Mouse (Mus musculus): ENCODE results near the gene Mrps34.

Gene Mrps34

GRCm38 (mm10) chr17:24894995-24895547 is at the start of gene Mrps34, which contains the start of gene Eme2:
Mrps34 (plus strand) TSS chr17:24895116.
Eme2 (minus strand) TSS chr17:24895087.
- peak; percentile 87 to 88 for DNase-seq

- DNase-seq, result no peak
These were observed 47.5 kb upstream of the Mrps34 start for GRCm38 (mm10) chr17:24847386-24847785.

DNA sequence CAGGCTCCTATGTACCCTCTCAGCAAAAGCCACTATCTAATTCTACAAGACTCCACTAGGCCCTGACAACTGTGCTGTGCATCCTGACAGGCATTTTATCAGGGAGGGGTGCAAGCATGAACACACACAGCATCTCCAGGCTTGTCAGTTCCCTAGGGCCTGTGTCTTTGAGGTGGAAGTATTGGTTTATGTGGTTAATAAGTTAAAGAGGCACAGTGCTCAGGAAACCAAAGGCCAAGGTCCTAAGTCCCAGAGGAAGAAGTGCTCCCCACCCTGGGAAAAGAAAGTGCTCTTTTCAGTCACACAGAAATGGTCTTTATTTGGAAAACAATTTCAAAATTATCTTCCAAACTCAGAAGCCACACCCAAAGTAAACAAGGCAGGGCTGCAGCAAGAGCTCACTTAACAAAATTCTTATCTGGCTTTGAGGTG is 46.3 kb upstream of the Mrps34 start:
- no peak for DNase-seq

DNA sequence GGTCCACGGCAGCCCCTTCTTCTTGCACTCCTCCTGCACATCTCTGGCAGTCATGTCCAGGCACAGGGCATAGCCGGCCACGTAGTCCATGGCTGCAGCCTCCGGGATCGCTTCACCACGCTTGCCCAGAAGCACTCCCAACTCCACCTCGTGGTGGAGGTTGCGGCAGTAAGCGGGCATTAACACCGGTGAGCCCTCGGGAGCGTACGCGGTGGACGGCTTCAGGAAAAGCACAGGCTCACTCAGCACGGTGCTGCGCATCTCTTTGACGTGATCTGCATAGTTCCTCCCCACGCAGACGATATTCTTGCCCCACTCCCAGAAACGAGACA is 45.2 kb upstream of the Mrps34 start:
- no peak for DNase-seq

- peak; percentile 95 to 96 for DNase-seq
These were observed 44.7 kb upstream of the Mrps34 start, which contains the start of gene Fahd1 for GRCm38 (mm10) chr17:24850065-24850772. Fahd1 (minus strand) TSS chr17:24850364.

DNA sequence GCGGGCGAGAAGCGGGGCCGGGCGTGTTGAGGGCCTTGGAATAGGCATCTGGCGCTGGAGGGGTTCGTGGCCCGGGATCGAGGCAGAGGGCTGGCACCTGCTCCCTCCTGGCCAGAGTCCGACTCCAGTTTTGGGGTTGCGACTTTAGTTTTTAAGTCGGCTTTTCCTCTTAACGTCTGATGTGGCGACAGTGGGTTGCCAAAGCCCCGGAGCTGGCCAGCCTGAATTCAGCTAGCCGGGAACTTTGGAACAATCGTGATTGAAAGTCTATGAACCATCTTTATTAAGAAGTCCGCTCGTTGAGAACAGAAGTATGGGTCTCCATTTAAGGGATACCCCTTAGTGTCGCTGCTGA is 44.2 kb upstream of the Mrps34 start:
- no peak for DNase-seq

DNA sequence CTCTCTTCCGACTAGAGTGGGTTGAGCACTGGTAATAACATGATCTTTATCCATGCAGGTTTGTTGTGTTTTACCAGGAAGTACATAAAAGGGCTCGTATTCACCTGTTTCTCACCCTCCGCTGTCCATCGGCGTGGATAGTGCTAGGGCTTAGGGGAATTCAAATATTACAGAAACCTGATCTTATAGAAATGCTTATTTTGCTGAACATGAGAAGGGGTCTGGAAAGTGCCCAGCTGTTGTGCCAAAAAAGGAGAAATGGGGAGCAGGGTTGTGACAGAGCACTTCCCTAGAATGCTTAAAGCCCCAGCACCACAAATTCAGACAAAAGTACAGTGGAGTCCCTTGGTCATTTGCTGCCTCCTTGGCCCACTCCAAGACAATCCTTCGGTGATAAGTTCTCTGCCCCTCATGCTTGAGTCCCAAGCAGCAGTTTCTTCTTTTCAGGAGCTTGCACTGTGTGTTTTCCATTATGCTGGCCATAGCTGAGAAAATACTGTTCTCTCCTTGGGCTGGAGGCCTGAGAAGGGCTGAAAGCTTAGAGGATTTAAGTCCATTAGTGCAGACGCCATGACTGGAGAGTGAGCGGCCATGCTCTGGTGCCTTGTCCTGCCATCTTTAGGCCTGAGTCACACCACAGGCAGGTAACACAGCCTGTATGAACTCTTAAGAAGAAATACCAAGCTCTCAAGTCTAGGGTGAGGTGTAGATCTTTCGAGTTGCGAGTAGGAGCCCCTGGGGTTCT is 43.4 kb upstream of the Mrps34 start:
- DNase-seq, result peak in 1 of 2 experiments; percentile 8

DNA sequence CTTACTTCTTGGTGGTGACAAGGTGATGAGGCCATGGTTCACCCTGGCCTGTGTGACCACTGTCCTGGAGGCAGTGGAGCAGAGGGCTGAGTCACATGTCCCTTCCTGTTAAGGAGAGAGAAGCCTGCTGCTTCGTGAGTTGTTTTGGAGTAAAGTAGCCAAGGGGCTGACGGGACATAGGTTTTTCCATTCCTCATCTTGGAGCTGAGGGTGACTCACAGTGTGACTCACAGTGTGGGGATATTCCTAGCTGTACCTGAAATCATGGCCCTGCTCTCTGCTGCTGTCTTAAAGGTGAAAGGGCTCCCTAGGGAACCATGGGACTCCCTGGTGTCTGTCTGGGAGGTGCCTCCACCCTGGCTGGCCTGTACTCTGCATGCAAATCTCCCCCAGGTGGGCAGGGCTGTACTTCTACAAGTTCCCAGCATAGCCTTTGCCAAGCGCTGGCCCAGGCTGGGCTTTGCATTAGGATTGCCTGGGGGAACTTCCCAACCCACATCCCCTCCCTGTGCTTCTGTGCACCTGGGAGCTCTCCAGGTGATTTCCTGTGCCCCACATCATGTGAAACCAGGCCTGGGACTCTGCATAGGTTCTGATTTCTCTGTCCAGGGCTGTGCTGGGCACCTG is 39.0 kb upstream of the Mrps34 start:
- no peak for DNase-seq

DNA sequence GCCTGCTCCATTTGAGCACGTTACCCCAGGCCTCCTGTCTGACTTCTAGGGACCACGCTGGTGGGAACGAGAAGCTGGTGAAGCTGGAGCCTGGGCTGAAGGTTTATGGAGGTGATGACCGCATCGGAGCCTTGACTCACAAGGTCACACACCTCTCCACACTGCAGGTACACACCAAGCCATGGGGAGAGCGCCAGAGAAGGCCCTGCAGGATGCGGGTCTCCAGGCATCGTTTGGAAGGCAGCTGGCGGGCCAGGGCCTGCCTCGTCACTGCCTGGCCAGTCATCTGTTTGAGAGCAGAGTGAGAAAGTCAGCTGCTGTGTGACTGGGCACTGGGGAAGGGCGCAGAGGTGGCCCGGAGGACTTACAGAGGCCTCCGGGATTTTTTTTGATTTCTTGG is 38.3 kb upstream of the Mrps34 start:
- no peak for DNase-seq

DNA sequence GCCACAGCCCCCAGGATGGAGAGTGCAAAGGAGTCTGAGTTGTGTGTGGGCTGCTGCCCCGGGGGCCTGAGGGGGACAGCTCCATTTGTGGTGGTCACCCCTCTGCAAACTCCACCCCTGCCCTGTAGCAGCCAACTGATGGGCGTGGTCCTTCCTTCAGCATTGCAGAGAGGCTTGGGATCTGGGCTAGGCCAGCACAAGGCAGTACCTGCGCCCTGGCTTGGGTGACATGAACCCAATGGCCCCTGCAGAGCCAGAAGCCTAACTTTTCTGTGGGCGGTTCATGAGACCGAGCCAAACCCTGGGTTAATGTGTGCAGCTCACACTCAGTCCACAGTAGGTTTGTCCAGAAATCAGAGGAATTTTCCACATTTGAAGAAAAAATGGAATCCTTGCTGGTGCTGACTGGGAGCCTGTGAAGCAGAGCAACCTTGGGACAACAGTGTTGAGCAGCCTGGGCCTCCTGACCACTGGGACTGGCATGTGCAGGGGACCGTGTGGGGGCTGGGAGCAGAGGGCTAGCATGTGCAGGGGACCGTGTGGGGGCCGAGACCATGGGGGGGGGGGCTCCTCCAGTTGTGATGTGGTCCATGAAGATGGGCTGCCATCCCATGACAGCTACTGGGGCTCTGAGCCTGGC is 37.0 kb upstream of the Mrps34 start:
- DNase-seq, result peak in 1 of 2 experiments; percentile 16

GRCm38 (mm10) chr17:24858967-24859366 is 35.9 kb upstream of the Mrps34 start:
- peak; percentile 78 to 79 for DNase-seq

- DNase-seq, result no peak
These were observed 34.8 kb upstream of the Mrps34 start for GRCm38 (mm10) chr17:24860076-24860475.

DNA sequence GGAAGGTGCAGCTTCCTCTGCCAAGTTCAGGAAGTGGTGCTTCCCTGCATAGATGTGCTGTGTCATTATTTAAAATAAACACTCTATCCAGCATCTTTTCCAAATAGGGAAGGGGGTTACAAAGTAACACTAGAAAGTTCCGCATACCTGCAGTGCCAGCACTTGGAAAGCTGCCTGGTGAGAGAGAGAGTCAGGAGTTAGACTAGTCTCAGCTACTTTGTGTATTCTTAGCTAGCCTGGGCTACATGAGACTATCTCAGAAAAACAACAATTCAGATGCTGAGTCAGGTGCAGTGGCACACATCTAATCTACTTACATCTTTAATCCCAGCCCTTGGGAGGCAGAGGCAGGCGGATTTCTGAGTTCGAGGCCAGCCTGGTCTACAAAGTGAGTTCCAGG is 33.1 kb upstream of the Mrps34 start:
- DNase-seq, result no peak

DNA sequence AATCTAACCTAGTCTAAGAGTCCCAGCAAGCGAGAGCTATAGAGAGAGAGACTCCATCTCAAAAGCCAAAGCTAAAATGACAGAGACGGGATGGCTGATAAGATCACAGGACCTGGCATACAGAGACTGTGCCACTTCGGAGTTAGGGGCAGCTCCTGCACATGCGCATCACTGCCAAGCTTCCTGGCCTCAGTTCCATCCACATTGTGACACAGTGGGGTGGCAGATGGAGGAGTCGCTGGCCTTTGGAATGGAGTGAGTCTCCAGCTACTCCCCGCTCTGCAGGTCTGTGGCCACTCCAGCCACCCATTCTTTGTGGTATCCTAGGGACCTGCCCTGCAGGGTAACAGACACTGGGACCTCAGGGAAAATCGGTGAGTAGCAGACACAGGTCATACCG is 29.1 kb upstream of the Mrps34 start, which contains the start of gene Igfals:
TSS of gene Igfals (plus strand) at position 222 of the 400 bp plus-strand sequence.
- DNase-seq, result peak; percentile 90 to 91

DNA sequence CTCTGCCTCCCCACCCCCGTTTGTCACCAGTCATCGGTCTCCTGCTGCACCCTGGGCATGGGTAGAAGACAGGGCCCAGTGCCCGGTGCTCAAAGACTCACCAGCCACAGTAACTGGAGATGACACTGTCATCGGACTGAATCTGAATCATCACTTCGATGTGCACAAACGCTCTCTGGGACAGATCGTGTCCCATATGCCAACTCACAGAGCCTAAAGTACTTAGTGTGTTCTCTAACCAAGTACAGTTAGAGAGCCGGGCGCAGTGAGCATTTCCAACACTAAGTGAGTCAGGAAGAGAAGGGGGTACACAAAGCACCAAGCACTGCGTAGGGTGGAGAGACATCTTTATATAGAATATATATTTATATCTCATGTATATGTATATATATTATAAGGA is 27.0 kb upstream of the Mrps34 start:
- DNase-seq, result no peak

GRCm38 (mm10) chr17:24873695-24874404 is 21.1 kb upstream of the Mrps34 start:
- no peak for DNase-seq

DNA sequence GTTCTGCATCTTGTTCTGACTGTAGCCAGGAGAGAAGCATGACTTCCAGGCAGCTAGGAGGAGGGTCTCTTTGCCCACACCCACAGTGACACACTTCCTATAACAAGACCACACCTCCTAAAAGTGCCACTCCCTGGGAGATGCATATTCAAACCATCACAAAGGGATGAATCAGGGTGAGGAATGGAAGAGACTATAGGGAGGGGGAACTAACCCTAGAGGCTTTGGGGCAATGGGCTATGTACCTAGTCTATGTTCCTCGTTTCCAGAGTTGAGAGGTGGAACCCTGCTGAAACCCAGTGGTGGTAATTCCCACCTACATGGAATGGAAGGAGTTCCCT is 20.5 kb upstream of the Mrps34 start:
- DNase-seq, result no peak

- DNase-seq, result no peak
These were observed 19.9 kb upstream of the Mrps34 start for GRCm38 (mm10) chr17:24874989-24875388.

DNA sequence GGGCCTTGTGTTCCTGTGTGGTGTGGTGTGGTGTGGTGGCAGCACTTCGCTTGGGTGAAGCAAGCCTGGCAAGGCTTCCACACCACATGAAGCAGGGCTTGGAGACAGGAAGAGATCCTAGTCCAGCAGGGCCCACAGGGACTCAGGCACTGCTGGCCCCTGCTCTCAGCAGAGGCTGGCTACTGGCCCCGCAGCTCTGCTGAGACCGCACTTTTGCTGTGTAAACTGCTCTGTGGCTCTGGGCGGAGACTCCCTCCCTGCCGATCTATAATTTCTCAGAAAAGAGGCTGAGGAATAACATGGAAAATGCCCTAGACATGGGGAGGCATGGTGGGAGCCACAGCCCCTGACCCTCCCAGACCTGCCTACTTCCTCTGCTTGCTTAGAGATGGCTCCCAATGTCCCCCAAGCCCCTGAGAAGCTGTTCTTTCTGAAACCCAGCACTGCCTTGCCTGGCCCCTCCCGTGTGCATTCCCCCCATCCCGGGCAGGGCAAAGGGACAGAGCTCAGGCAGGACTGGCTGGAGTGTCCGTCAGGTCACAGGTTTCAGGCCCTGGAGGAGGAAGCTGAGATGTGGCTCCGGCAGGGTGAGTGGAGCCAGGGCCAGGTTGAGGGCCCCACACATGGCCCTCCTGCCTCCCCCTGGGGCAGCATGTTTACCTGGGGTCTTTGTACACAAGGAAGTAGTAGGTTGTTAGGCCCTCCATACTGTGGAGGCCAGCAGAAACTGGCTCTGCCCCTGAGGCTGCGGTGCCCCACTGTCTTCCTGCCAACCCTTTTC is 17.4 kb upstream of the Mrps34 start:
- DNase-seq, result no peak

DNA sequence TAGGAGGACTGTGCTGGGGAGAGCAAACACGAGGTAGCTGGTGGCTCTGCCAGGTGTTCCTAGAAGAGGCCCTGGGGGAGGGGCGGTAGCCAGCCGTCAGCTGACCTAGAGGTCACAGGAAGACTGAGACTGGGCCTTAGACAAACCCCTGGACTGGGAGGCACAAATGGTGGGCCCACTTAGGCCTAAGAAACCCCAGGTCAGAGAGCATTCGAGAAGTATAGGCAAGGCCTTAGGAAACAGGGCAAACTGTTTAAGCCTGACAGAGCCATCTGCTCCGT is 16.9 kb upstream of the Mrps34 start:
- DNase-seq, result no peak

GRCm38 (mm10) chr17:24878531-24878930 is 16.4 kb upstream of the Mrps34 start:
- no peak for DNase-seq
